Comparison of ENCODE assay signal across 17 mouse cellular contexts in the genomic region with DNA sequence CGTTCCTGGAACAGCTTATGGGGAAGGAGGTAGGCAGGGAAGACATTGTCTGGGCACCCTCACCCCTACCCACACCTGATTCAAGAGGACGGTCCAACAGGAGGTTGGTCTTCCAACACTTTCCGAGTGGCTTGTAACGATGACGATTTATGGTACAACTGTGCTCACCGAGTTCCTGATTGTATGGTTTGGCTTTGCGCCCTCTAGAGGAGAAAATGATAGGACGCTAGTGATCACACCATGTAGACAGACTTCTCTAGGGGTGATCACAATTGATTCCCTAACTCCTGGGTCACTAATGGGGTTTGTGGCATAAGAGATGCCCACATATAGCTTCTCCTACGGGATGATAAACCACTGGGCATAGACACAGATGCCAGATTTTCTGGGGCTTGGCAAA. TPM values are rescaled to one million over a fixed set of nuclear protein-coding genes. Genes with fewer than 3 reads are reported as not detected.
DNase-seq lines count a peak whose midpoint lies in the region; TF ChIP-seq lines count a peak whose summit lies in the region.
"Had no signal": no experiment of that assay in that cellular context is flagged by ENCODE, and none has a peak within 500 bp of the region (broad histone marks: within the 10 kb centered on the region; RNA-seq: fewer than 3 reads in every experiment).

No protein-coding gene starts in this region.

- no peaks in the 10 kb centered on the region for H3K9me3 ChIP-seq in E14TG2a.4 (ENCODE audit: low read length)
- H3K9me3 ChIP-seq: embryonic facial prominence, embryonic 13.5 days had no signal

- 0 out of 2 replicates have a peak, but pooled peaks cover 3% of the 10 kb centered on the region for H3K27me3 ChIP-seq in E14TG2a.4 (ENCODE audit: insufficient read depth, low read length)
- H3K27me3 ChIP-seq: embryonic facial prominence, embryonic 13.5 days had no signal

- peaks cover 6% of the 10 kb centered on the region; the same call in 1 of the 2 replicates for H3K4me1 ChIP-seq in E14TG2a.4 (replicated peaks; ENCODE audit: low read depth, low read length)
- H3K4me1 ChIP-seq: embryonic facial prominence, embryonic 13.5 days had no signal

- H3K4me3 ChIP-seq in layer of hippocampus, adult 2 months: no peak overlapping the region
- H3K4me3 ChIP-seq in E14TG2a.4 (replicated peaks; ENCODE audit: low read length): peak overlapping the region; percentile 43; the same call in 1 of the 2 replicates
- H3K4me3 ChIP-seq: embryonic facial prominence, embryonic 13.5 days had no signal

- no peak for DNase-seq in layer of hippocampus, adult 2 months (ENCODE audit: low spot score in 2 of 2)
- DNase-seq in layer of hippocampus, postnatal 36 days: no peak
- peak; percentile 12 for DNase-seq in 416B (ENCODE audit: low read depth)
- DNase-seq in embryo, embryonic 11 days: peak; percentile 7
- no peak for DNase-seq in spleen, postnatal 14 days (ENCODE audit: low spot score in 2 of 2)
- no peak for DNase-seq in cerebellum, postnatal 25 days
- no peak for DNase-seq in gastrocnemius, postnatal 25 days
- DNase-seq: adrenal gland, postnatal 14 days; cerebellum, adult 11-12 months; gastrocnemius, postnatal 10 days; left cerebral cortex, postnatal 4 days; lung, adult 18-20 months; right cerebral cortex, postnatal 4 days had no signal

- H3K27ac ChIP-seq in layer of hippocampus, adult 2 months: no peak overlapping the region
- H3K27ac ChIP-seq: embryonic facial prominence, embryonic 13.5 days had no signal

- H3K36me3 ChIP-seq in E14TG2a.4 (ENCODE audit: insufficient read depth, low read length): no peaks in the 10 kb centered on the region
- H3K36me3 ChIP-seq: embryonic facial prominence, embryonic 13.5 days had no signal

- TF ChIP-seq CTCF in layer of hippocampus, adult 2 months (conservative IDR thresholded peaks at IDR 0.05): peak; percentile 45
- peak; percentile 69 for TF ChIP-seq CTCF in E14TG2a.4 (conservative IDR thresholded peaks at IDR 0.05; ENCODE audit: low read length)

RNA-seq across cellular contexts. Expression of gene Wfdc16, which starts 3.3 kb away (rescaled TPM):
- not detected for total RNA-seq in layer of hippocampus, adult 2 months (2021)
- total RNA-seq in layer of hippocampus, postnatal 36 days (2021): not detected
- not detected for total RNA-seq in gastrocnemius, postnatal 25 days (2021)
- total RNA-seq: adrenal gland, postnatal 14 days; gastrocnemius, postnatal 10 days; layer of hippocampus, adult 8-10 months; left cerebral cortex, postnatal 4 days; neutrophil, adult 5-6 weeks had no signal

RNA-seq across cellular contexts. Expression of gene Wfdc10, which starts 20.6 kb away (rescaled TPM):
- total RNA-seq in layer of hippocampus, adult 2 months (2021): not detected
- total RNA-seq in layer of hippocampus, postnatal 36 days (2021): not detected
- not detected for total RNA-seq in gastrocnemius, postnatal 25 days (2021)
- total RNA-seq: adrenal gland, postnatal 14 days; gastrocnemius, postnatal 10 days; layer of hippocampus, adult 8-10 months; left cerebral cortex, postnatal 4 days; neutrophil, adult 5-6 weeks had no signal

RNA-seq across cellular contexts. Expression of gene Wfdc9, which starts 21.1 kb away (rescaled TPM):
- not detected for total RNA-seq in layer of hippocampus, adult 2 months (2021)
- not detected for total RNA-seq in layer of hippocampus, postnatal 36 days (2021)
- total RNA-seq in gastrocnemius, postnatal 25 days (2021): not detected
- total RNA-seq: adrenal gland, postnatal 14 days; gastrocnemius, postnatal 10 days; layer of hippocampus, adult 8-10 months; left cerebral cortex, postnatal 4 days; neutrophil, adult 5-6 weeks had no signal

RNA-seq across cellular contexts. Expression of gene Wfdc8, which starts 21.8 kb away (rescaled TPM):
- not detected for total RNA-seq in layer of hippocampus, adult 2 months (2021)
- not detected for total RNA-seq in layer of hippocampus, postnatal 36 days (2021)
- total RNA-seq in gastrocnemius, postnatal 25 days (2021): not detected
- total RNA-seq: adrenal gland, postnatal 14 days; gastrocnemius, postnatal 10 days; layer of hippocampus, adult 8-10 months; left cerebral cortex, postnatal 4 days; neutrophil, adult 5-6 weeks had no signal

RNA-seq across cellular contexts. Expression of gene Wfdc6b, which starts 21.9 kb away (rescaled TPM):
- not detected for total RNA-seq in layer of hippocampus, adult 2 months (2021)
- total RNA-seq in layer of hippocampus, postnatal 36 days (2021): not detected
- total RNA-seq in gastrocnemius, postnatal 25 days (2021): not detected
- total RNA-seq: adrenal gland, postnatal 14 days; gastrocnemius, postnatal 10 days; layer of hippocampus, adult 8-10 months; neutrophil, adult 5-6 weeks had no signal

Comparison
In these comparisons a context has a peak if more than half of its experiments do, and no peak if none do; other contexts are left out.
1. DNase-seq: peak in 416B (single experiment) and embryo, embryonic 11 days (single experiment); none in layer of hippocampus, adult 2 months (0 of 2), layer of hippocampus, postnatal 36 days (0 of 2), spleen, postnatal 14 days (0 of 2), cerebellum, postnatal 25 days (0 of 2) and gastrocnemius, postnatal 25 days (single experiment).